Mouse (Mus musculus) E14TG2a.4 (cell line): ENCODE measurements around the gene Rab3c.

Source experiments
- H3K27me3 ChIP-seq: 2 replicates; pipeline ENCODE4 v1.6.1; 2014; ENCODE audit warnings: low read length, control low read depth; ENCODE audit not compliant: insufficient read depth
- H3K36me3 ChIP-seq: 2 replicates; pipeline ENCODE4 v1.6.1; 2014; ENCODE audit warnings: low read length, control low read depth; ENCODE audit not compliant: insufficient read depth
- H3K4me1 ChIP-seq: replicated peaks from 2 replicates; pipeline ENCODE4 v1.6.1; 2014; ENCODE audit warnings: low read depth, low read length, control low read depth
- H3K4me3 ChIP-seq: replicated peaks from 2 replicates; pipeline ENCODE4 v1.5.1; 2014; ENCODE audit warnings: mild to moderate bottlenecking, low read length
- H3K9me3 ChIP-seq: 2 replicates; pipeline ENCODE4 v1.6.1; 2014; ENCODE audit warnings: low read length, control low read depth
- CTCF ChIP-seq: conservative IDR thresholded peaks from 2 replicates; pipeline ENCODE4 v1.5.1; 2014; ENCODE audit warnings: low read length
- NANOG ChIP-seq: IDR thresholded peaks from 2 replicates; pipeline ENCODE4 v1.6.1; 2014; ENCODE audit warnings: borderline replicate concordance, low read length, mixed read lengths
- POU5F1 ChIP-seq: IDR thresholded peaks from 2 replicates; pipeline ENCODE4 v1.6.1; 2014; ENCODE audit warnings: low read length, borderline replicate concordance

The Rab3c gene

DNA sequence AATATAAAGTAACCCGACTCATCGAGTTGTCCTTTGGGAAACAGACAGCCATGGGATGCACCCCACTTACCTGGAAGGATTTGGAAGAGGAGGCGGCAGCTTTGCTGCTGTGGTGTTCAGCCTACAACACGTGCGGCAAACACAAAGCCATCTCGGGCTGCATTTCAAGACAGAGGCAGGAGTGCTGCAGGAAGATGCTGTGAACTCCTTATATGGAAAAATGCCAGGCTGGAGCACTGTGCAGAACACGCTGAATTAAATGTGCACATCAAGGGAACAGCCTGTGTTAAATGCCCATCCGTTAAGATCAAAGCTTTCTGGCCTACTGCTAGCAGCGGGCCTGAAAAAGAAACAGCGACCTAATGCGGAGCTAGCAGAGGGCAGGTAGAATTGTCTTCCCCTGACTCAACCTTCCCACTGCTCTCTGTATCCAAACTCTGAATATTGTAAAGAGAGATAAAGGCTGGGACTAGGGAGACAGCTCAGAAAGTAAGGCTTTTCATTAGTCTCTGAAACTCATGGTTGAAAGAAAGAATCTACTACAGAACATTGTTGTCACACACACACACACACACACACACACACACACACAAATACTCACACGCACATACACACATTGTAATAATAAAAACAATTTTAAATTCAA is 153.1 kb downstream of the Rab3c start:
- Histone ChIP-seq H3K27me3 (no peaks in the 10 kb centered on the region), H3K36me3 (no peaks in the 10 kb centered on the region), H3K9me3 (no peaks in the 10 kb centered on the region; the same call in 1 of the 2 replicates), H3K4me3 (no peak overlapping the region), H3K4me1 (no peaks in the 10 kb centered on the region; the same call in 1 of the 2 replicates)
- TF ChIP-seq POU5F1 (no peak), NANOG (no peak), CTCF (no peak)

DNA sequence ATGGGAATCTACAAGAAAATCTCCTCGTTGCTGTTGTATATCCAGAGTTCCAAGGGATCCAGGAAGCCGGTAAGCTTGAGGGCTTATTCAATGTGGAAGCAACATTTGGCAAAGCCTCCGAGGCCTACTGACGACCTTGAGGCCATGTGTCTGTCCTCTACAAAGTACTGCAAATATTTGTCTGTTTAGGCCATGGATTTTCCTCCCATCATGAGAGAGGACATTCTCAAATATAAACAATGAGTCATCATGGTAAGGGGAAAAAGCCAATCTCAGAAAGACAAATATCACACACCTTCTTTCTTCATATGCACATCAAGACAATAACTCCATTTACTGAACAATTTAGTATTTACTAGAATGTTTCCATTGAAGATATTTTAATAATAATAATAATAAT is 158.0 kb downstream of the Rab3c start:
- no peaks in the 10 kb centered on the region for H3K4me1 ChIP-seq
- no peak overlapping the region for H3K4me3 ChIP-seq
- peaks cover 2% of the 10 kb centered on the region for H3K9me3 ChIP-seq
- H3K36me3 ChIP-seq, result no peaks in the 10 kb centered on the region
- no peak for TF ChIP-seq CTCF
- no peak for TF ChIP-seq POU5F1
- TF ChIP-seq NANOG, result no peak
- H3K27me3 ChIP-seq, result no peaks in the 10 kb centered on the region

DNA sequence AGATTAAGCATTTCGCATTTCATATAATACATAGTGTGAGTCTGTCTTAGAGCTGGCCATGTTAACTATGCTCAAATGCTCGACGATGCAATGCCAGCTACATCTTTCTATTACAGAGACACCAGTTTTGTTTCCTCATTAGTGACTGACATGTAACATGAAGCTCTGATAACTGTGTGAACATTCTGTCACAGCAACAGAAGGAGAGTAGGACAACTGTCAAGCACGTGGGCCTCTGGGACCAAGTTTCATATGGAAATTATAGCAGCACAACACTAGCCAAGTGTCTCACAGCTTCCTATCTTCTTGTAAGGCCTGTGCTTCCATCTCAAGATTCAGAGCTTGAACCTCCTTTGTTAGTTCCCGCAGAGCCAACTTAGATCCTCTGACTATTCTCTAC is 163.9 kb downstream of the Rab3c start:
- H3K36me3 ChIP-seq, result no peaks in the 10 kb centered on the region
- no peaks in the 10 kb centered on the region for H3K4me1 ChIP-seq
- no peak overlapping the region for H3K4me3 ChIP-seq
- TF ChIP-seq POU5F1 (no peak), CTCF (no peak), NANOG (no peak)
- H3K9me3 ChIP-seq, result peaks cover 2% of the 10 kb centered on the region; the same call in 1 of the 2 replicates
- no peaks in the 10 kb centered on the region for H3K27me3 ChIP-seq

DNA sequence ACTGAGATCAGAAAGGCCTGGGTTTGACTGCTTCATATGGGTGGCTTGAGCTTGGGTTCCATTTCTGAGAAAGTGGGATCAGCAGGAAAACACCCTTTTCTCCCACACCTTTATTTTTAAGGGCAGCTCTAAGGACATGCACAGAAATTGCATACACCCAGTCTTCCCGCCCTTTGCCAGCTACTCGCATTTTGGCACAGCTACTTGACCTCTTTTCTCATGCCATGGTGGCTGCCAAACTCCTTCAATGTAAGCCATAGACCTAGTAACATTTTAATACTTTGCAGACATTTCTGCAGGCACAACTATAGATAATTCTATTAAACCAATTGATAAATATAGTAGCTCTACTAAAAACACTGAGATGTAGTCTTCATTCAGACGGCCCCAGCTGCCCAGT is 164.5 kb downstream of the Rab3c start:
- Histone ChIP-seq H3K27me3 (no peaks in the 10 kb centered on the region), H3K36me3 (no peaks in the 10 kb centered on the region), H3K4me1 (no peaks in the 10 kb centered on the region), H3K9me3 (peaks cover 2% of the 10 kb centered on the region; the same call in 1 of the 2 replicates), H3K4me3 (no peak overlapping the region)
- TF ChIP-seq POU5F1 (no peak), CTCF (no peak), NANOG (no peak)

DNA sequence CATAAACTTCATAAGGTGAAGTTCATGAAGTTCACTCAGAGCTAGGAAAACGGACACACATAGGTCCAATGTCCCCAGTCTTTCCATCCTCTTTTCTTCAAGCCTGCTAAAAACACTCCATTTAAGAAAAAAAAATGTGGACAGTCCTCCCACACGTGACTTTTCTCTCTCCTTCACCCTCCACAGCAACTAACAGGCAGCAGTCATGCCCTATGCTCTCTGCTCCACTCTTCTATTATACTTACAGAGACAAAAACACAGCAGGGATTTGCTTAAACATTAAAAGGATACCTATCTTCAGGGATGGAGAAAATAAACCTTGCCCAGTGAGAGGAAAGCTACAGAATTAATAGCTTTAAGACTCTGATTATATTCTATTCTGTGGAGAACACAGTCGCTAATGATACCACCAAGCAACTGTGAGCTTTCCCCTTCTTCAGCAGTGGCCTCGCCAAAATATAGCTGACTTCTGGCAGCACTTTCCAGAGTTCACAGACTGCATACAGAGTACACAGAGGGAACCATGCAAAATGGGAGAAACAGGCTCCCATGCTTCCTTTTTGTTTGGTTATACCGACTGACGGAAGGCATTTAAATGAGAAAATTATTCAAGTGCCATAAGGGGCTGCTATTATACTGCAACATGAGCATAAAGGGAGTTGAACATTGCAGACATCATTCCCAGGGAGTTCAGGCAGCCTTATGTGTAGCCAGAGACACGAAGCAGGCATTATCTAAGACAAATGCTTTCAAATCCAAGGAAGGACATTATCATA is 165.7 kb downstream of the Rab3c start:
- H3K36me3 ChIP-seq, result no peaks in the 10 kb centered on the region
- H3K27me3 ChIP-seq, result no peaks in the 10 kb centered on the region
- peaks cover 2% of the 10 kb centered on the region; the same call in 1 of the 2 replicates for H3K9me3 ChIP-seq
- H3K4me3 ChIP-seq, result no peak overlapping the region
- no peaks in the 10 kb centered on the region for H3K4me1 ChIP-seq
- no peak for TF ChIP-seq NANOG
- no peak for TF ChIP-seq POU5F1
- TF ChIP-seq CTCF, result no peak

DNA sequence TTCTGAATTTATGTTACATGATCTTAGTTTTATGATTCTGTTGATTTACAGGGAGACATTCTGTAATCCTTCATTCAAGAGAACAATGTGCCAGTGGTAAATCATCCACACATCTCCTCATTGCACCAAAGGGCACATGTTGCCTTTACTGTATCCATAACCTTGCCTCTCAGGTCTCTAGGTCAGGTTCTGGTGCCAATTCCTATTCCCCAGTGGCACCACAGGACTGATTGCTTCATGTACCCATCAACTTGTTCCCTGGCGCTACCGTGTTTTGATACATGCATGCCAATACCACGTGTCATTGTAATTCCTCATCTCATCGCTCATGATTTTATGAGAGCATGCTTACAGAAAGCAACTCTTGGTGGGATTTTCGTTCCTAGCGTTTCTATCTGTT is 167.1 kb downstream of the Rab3c start:
- Histone ChIP-seq H3K27me3 (no peaks in the 10 kb centered on the region), H3K36me3 (no peaks in the 10 kb centered on the region), H3K4me3 (no peak overlapping the region), H3K4me1 (no peaks in the 10 kb centered on the region), H3K9me3 (no peaks in the 10 kb centered on the region)
- TF ChIP-seq NANOG (no peak), POU5F1 (no peak), CTCF (no peak)

DNA sequence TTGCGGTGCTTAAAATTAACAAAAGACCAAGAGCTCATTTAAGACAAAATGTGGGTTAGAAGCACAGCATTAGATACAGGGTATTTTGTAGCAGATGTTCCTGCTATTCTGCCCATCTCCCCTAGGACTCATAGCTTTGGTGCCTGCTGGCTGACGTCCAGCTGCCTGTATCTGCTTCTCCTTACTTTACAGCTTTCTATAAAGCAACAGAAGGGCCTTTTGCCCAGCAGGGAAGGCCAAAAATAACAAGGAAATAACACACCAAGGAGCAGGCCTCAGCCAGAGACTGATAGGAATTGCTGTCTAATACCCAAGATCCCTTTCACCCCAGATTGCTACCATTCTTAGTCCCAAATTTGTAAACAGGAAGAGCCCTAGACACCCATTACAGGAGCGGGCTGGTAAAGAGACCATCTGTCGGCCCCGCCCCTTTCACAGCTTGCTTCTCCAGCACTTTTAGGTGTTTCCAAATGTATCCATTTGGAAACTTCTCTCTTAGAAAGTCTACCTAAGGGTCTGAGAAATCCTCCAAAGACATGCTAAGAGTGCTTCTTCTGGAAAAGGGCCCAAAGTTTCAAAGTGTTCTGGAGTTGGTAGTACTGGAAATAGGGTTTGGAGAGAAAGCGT is 183.3 kb downstream of the Rab3c start:
- H3K4me1 ChIP-seq, result peaks cover 9% of the 10 kb centered on the region
- no peak for TF ChIP-seq CTCF
- TF ChIP-seq NANOG, result no peak
- TF ChIP-seq POU5F1, result no peak
- H3K27me3 ChIP-seq, result no peaks in the 10 kb centered on the region
- no peaks in the 10 kb centered on the region for H3K36me3 ChIP-seq
- H3K9me3 ChIP-seq, result peaks cover 6% of the 10 kb centered on the region; the same call in 1 of the 2 replicates
- no peak overlapping the region for H3K4me3 ChIP-seq

DNA sequence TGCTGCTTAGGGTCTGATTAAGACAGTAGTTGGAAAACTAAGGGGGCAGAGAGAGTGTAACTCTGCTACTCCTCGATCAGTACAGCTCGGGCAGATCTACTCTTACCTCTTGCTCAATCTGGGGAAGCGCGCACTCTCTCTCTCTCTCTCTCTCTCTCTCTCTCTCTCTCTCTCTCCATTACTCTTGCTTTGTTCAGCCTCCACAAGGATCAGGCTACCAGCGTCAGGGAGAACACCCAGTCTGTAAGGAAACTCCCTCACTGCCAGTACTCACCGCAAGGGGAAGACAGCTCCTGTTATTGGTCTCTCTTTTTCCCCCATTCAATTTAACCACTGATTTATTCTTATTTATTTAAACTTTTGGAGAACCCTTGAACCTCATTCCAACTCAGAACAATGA is 185.8 kb downstream of the Rab3c start:
- Histone ChIP-seq H3K4me3 (no peak overlapping the region), H3K9me3 (peaks cover 12% of the 10 kb centered on the region), H3K4me1 (peaks cover 9% of the 10 kb centered on the region), H3K36me3 (no peaks in the 10 kb centered on the region), H3K27me3 (no peaks in the 10 kb centered on the region)
- no peak for TF ChIP-seq CTCF
- no peak for TF ChIP-seq POU5F1
- no peak for TF ChIP-seq NANOG
